Mouse (Mus musculus): Measurements from ENCODE around the gene Aqp1.

DNA sequence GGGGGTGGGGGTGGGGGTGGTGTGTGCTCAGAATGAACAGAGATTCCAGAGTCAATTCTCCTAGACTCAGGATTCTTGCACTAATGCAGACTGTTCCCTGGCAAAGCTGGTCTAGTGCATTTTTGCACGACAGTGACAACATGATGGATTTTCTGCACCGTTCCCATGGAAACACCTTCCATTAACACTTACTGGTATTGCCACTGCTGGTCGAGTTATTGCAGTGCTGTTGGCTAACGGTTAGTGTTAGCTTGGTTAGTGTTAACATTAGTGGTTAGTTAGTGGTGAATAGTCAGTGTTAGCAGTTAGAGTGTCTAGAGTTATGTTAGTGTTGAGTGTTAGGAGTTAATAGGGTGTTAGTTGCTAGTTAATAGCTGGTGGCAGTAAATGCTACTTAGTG lies 55.6 kb downstream of the Aqp1 start:
- no peak for TF ChIP-seq EP300 (IDR thresholded peaks at IDR 0.05; ENCODE audit: insufficient read depth, low read depth, low read length)
- no peak for TF ChIP-seq CTCF (IDR thresholded peaks at IDR 0.05; ENCODE audit: low read depth, low read length)
- no peak for TF ChIP-seq POLR2A (IDR thresholded peaks at IDR 0.05; ENCODE audit: insufficient read depth, low read length)

Measured in ES-Bruce4 (cell line).